Mouse (Mus musculus) small intestine, adult 2 months (tissue): ENCODE data around the gene Pan3.

Experiments used
- CTCF ChIP-seq: fragments of 200-500 bp; IDR thresholded peaks from 2 replicates; pipeline ENCODE4 v1.5.1; 2012; ENCODE audit warnings: low read depth, mild to moderate bottlenecking, control low read depth, inconsistent platforms, low read length, moderate library complexity, mixed read lengths; ENCODE audit not compliant: insufficient replicate concordance, insufficient read length; ENCODE audit errors: extremely low read depth
- POLR2A ChIP-seq: fragments of 200-500 bp; IDR thresholded peaks from 2 replicates; pipeline ENCODE4 v1.6.1; 2012; ENCODE audit warnings: low read depth, mild to moderate bottlenecking, control low read depth, inconsistent platforms, low read length, moderate library complexity

DNA sequence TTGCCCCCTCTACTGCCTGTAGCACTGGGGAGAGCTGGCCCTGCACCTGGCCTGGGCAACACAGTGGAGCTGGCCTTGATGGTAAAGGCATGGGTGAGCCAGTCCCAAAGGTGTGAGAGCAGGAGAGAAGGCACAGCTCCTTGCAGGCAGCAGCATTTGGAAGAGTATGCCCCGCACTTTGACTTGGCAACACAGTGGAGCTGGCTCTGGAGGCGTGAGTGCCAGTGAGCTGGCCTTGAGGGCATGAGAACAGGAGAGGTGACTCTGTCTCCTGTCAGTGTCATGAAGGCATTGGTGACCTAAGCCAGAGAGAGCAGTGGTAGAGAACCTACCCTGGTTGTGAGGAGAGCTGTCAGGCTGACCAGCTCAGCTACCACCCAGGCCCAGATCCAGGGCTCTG is 49.4 kb downstream of the Pan3 start:
- TF ChIP-seq CTCF, result no peak
- no peak for TF ChIP-seq POLR2A
